Mouse (Mus musculus) erythroblast, adult 5-6 weeks (primary cell): ENCODE results near the gene Zfp786. TPM values are rescaled to one million over a fixed set of nuclear protein-coding genes. Genes with fewer than 3 reads are reported as not detected.
"Not testable (repeated sequence)": the region's sequence is repeated elsewhere in the genome, so short reads cannot be mapped to it uniquely, and the experiment has no call there.

Experiments
- ATAC-seq: replicated peaks from 2 replicates; pipeline ENCODE4 v1.8.0; 2016; ENCODE audit warnings: moderate number of reproducible peaks, mild to moderate bottlenecking, moderate TSS enrichment, inconsistent platforms; ENCODE audit not compliant: poor library complexity, low FRiP score, severe bottlenecking
- total RNA-seq, 2 experiments: library from RNA; stranded (forward) in 1 of 2; stranded (reverse) in 1 of 2; fragments of 150-400 nt in 1 of 2; fragments of 200-764, 138-1000 nt in 1 of 2; gene quantifications; 2 replicates each; pipeline versions ENCODE4 v1.2.3 to v1.2.4; 2015 to 2017; ENCODE audit warnings: low replicate concordance in 2 of 2

Zfp786 gene
- total RNA-seq, 2 experiments from 2014 or later = not detected

DNA sequence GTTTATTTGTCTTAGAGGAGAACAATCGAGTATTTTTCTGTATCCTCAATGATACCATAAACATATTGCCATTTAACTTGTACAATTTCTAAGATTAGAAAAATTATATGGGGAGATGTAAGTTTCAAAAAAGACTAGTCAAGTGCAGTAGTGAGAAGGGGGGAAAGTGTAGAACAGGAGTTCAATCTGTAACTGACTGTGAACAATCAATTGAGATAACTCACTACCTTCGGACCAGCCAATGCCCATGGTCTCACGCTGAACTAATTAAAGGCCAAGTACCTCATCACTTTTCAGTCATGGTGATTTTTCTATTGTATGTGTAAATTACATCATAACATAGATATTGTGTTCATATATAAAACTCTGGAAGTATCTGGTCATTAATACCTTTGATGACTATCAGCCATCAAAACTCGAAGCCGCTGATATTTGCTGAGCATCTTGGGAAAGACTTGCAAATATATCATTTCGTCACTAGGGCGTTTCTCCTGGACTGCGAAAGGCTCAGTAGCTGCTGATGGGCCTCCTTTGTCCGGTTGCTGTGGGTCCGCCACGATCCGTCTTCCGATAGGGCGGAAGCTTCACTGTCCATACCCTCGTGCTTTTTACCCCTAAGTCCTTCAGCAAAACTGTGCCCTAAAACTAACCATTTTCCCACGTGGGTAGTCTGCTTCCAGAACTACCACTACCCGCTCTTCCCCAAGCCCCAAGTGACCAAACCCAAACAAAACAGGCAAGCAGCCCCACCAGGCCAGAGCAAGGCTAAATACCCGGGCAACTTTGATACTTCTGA is 42.5 kb downstream of the Zfp786 start:
- peak; percentile 86 for ATAC-seq

DNA sequence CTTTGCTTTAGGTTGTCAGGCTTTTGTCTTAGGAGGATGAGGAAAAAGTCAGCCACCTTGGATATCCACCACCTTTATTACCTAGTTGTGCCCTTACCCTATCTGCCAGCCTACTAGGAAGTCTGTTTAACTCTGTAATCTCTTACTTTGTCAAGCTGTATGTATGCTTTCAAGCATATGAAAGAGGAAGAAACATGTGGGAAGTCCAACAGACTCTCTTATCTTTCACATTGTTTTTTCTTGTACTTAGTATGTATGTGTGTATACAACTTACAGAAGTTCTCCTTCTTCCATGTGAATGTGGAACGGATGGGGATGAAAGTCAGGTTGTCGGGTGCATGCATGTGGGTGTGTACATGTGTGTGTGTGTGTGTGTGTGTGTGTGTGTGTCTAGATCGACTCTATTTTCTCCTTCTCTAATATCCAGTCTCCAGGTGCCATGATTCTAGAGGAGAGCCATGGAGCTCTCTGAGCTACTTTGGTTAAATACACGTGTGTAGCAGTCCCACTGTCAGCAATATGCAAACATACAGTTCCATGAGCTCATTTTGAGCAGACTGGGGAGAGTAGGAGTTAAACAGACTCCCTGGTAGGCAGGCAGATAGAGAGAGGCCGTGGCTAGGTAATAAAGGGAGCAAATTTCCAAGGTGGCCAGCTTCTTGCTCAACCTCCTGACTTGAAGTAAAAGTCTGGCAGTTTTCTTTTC is 45.8 kb downstream of the Zfp786 start:
- no peak for ATAC-seq

DNA sequence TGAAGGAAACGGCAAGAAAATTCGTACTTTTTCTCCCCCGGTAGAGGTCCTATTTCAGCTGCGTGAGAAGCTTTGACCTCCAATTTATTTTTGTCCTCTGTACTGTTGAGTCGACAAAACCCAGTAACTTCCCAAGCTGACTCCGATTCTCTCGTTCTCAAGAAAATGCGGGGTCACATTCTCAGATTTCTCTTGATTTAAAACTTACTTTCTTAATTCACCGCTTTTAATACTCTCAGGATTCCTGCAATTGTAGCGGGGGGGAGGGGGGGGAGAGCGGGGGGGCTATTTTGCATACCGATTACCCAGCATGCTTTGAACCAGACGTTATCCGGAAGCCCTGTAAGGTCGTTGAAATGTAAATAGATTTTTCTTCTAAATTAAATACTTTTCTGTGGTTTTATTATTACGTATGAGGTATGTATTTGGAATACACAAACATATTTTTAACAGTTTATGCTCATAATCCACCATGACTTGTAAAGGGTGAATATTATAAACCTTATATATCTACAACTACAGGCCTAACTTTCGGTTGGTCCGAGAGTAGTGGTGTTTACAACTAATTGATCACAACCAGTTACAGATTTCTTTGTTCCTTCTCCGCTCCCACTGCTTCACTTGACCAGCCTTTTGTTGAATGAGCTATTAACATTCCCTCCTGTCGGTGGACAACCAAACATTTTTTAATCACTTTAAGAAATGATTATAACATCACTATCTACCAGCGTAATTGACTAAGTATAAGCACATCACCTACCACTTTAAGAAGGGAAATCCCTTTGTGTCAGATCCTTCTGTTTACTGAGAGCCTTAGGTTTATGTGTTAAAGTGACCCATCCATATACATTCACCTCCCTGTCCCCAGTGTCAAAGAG is 49.3 kb downstream of the Zfp786 start:
- peak; percentile 63 for ATAC-seq

DNA sequence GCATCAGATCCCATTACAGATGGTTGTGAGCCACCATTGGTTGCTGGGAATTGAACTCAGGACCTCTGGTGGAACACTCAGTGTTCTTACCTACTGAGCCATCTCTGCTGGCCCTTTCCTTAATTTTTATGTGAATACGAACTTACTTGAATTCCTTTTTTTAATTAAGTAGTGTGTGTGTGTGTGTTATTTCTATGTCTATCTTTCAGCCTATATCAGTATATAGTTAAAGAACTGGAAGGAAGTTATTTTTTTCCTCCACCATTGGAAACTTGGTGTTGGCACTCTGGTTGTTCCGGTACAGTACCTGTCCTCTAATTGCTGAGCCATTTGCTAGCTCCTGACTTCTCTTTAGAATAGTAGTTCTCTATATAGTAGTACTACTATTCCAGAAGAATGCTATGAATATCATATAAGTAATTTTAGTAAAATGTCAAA is 50.1 kb downstream of the Zfp786 start:
- peak; percentile 30; the same call in 1 of the 2 replicates for ATAC-seq

DNA sequence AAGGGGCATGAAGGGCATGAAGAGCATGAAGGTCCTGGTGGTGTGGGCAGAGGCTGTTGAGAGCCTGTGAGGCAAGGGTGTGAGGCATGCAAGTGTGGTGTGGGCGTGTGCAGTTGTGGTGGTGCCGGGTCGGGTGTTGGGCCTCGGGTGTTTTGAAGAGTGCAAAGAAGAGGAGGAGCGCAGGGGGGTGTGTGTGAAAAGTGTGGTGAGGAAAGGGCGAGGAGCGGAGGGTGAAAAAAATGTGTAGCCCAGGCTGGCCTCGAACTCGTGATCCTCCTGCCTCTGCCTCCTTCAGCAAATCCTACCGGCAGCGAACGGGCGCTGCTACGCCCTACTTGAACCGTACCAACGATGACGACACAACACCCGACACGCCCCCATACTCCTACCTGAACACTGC is 58.9 kb downstream of the Zfp786 start:
- peak; percentile 86 for ATAC-seq

DNA sequence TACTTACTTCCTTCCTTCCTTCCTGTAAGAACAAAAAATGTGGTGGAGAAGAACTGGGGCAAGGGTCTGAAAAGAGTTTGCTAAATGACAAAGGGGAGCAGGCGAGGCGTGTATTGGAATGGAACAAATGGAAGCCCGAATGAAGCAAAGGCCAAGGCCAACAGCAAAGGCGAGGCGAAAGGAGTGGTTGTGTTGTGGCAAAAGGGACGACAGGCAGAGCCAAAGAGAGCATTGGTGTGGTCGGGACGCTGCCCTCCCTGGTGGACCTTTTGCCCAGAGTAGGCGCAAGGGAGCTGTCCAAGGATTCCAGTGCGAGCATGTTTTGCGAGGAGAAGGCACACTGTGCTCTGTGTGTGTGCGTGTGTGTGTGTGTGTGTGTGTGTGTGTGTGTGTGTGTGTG is 59.6 kb downstream of the Zfp786 start:
- not testable (repeated sequence) for ATAC-seq

DNA sequence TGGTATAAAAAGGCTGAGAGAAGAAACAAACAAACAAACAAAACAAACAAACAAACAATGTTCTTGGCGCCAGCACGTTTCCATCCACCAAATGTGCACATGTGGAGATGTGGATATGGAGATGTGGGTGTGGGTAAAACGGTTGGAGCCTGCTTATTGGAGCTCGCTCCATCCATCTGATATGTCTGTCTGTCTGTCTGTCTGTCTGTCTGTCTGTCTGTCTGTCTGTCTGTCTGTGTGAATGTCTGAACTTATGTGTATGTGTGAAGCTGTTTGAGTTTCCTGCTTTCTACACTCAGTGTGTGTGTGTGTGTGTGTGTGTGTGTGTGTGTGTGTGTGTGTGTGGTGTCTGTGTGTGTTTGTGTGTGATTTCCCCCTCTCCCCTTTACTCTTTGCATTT is 60.8 kb downstream of the Zfp786 start:
- not testable (repeated sequence) for ATAC-seq

Other genes starting within 250 kb of the Zfp786 start
- 107 and 136 TPM in 2 replicates for gene Ezh2, start 235.5 kb downstream of the Zfp786 start, total RNA-seq (2015; ENCODE audit: low replicate concordance)
- 119 and 162 TPM in 2 replicates for gene Ezh2, start 235.5 kb downstream of the Zfp786 start, total RNA-seq (2017; ENCODE audit: low replicate concordance)
- gene Pdia4, start 17.4 kb downstream of the Zfp786 start, total RNA-seq (2015; ENCODE audit: low replicate concordance) = 18.4 and 22.8 TPM in 2 replicates
- 33.5 and 45.1 TPM in 2 replicates for gene Pdia4, start 17.4 kb downstream of the Zfp786 start, total RNA-seq (2017; ENCODE audit: low replicate concordance)
- gene Zfp398, start 4.8 kb upstream of the Zfp786 start, total RNA-seq (2015; ENCODE audit: low replicate concordance) = 1.3 and 8.5 TPM in 2 replicates
- 3.5 and 4.3 TPM in 2 replicates for gene Zfp398, start 4.8 kb upstream of the Zfp786 start, total RNA-seq (2017; ENCODE audit: low replicate concordance)
- gene Zfp282, start 46.3 kb upstream of the Zfp786 start, total RNA-seq (2015; ENCODE audit: low replicate concordance) = 0.38 and 0.63 TPM in 2 replicates
- gene Zfp282, start 46.3 kb upstream of the Zfp786 start, total RNA-seq (2017; ENCODE audit: low replicate concordance) = 1.2 and 1.3 TPM in 2 replicates
- gene Zfp212, start 89.6 kb upstream of the Zfp786 start, total RNA-seq (2015; ENCODE audit: low replicate concordance) = 2.3 and 5.2 TPM in 2 replicates
- gene Zfp212, start 89.6 kb upstream of the Zfp786 start, total RNA-seq (2017; ENCODE audit: low replicate concordance) = 3.4 and 3.6 TPM in 2 replicates
- gene Zfp956, start 122.5 kb upstream of the Zfp786 start, total RNA-seq (2015; ENCODE audit: low replicate concordance) = 0.19 and 1.0 TPM in 2 replicates
- gene Zfp956, start 122.5 kb upstream of the Zfp786 start, total RNA-seq (2017; ENCODE audit: low replicate concordance) = 0.98 and 1.8 TPM in 2 replicates
- gene Zfp777, start 218.0 kb upstream of the Zfp786 start, total RNA-seq (2015; ENCODE audit: low replicate concordance) = 1.5 and 1.7 TPM in 2 replicates
- gene Zfp777, start 218.0 kb upstream of the Zfp786 start, total RNA-seq (2017; ENCODE audit: low replicate concordance) = 1.5 and 5.0 TPM in 2 replicates